Comparison of ENCODE assay signal across 19 mouse cellular contexts in the genomic region with DNA sequence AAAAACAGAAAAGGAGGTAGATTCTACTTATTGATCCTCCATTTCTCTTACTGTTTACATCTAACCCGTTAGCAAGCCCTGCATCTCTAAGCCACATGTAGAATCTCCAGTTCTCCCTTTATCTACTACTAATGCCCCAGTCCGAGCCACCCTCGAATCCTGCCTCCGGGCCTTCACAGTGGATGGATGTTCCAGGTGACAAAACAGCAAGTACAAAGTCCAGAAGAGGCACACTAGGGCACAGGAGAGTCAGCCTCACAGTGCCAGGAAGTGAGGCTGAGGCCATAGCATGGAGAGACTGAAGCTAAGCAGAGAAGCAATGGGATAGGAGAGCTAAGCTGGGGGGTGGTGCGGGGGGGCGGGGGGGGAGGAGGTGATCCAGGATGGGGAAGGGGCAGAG. TPM values are rescaled to one million over a fixed set of nuclear protein-coding genes. Genes with fewer than 3 reads are reported as not detected.
DNase-seq lines count a peak whose midpoint lies in the region; ATAC-seq and TF ChIP-seq lines count a peak whose summit lies in the region.
"Had no signal": no experiment of that assay in that cellular context is flagged by ENCODE, and none has a peak within 500 bp of the region (broad histone marks: within the 10 kb centered on the region; RNA-seq: fewer than 3 reads in every experiment).

No protein-coding gene starts in this region.

- TF ChIP-seq CTCF in liver, postnatal 0 days (IDR thresholded peaks at IDR 0.05; ENCODE audit: low read depth), result no peak

- no peak overlapping the region for H3K4me2 ChIP-seq in kidney, embryonic 14.5 days (replicated peaks; ENCODE audit: low read depth, low read length)
- H3K4me2 ChIP-seq in intestine, embryonic 15.5 days (replicated peaks), result no peak overlapping the region
- no peak overlapping the region for H3K4me2 ChIP-seq in liver, postnatal 0 days (ENCODE audit: low read depth, low read length)
- H3K4me2 ChIP-seq in hindbrain, embryonic 14.5 days (replicated peaks), result no peak overlapping the region
- H3K4me2 ChIP-seq: forebrain, embryonic 15.5 days; heart, embryonic 11.5 days; lung, embryonic 14.5 days; midbrain, embryonic 12.5 days had no signal

- DNase-seq in kidney, adult 11 months, result peak; percentile 78
- DNase-seq in kidney, adult 9 months, result peak; percentile 87
- DNase-seq in liver, postnatal 0 days, result no peak
- no peak for DNase-seq in frontal cortex, postnatal 10 days (ENCODE audit: low spot score in 2 of 2)
- no peak for DNase-seq in hindbrain, embryonic 14.5 days (ENCODE audit: low spot score)
- DNase-seq: adrenal gland, postnatal 25 days; cerebellum, adult 9-10 months; heart, postnatal 4 days; lung, embryonic 14.5 days; thymus, postnatal 25 days had no signal

- no peak for ATAC-seq in kidney, embryonic 14.5 days (ENCODE audit: low FRiP score, low TSS enrichment)
- ATAC-seq in intestine, embryonic 15.5 days, result peak; percentile 65
- peak; percentile 86 for ATAC-seq in liver, postnatal 0 days
- no peak for ATAC-seq in hindbrain, embryonic 14.5 days (ENCODE audit: low FRiP score)
- ATAC-seq in erythroid progenitor cell, adult 5-6 weeks (replicated peaks; ENCODE audit: low FRiP score, poor library complexity, severe bottlenecking), result no peak
- ATAC-seq: forebrain, embryonic 15.5 days; hindbrain, postnatal 0 days had no signal

- H3K4me3 ChIP-seq in kidney, embryonic 14.5 days (ENCODE audit: low read length), result no peak overlapping the region
- no peak overlapping the region for H3K4me3 ChIP-seq in intestine, embryonic 15.5 days (replicated peaks)
- no peak overlapping the region for H3K4me3 ChIP-seq in liver, postnatal 0 days (ENCODE audit: low read depth, low read length)
- no peak overlapping the region for H3K4me3 ChIP-seq in hindbrain, embryonic 14.5 days (replicated peaks; ENCODE audit: low read length)
- H3K4me3 ChIP-seq: forebrain, embryonic 15.5 days; layer of hippocampus, adult 2 months; midbrain, embryonic 12.5 days had no signal

- 80% methylated on average over 6 of the region's 6 CpGs for WGBS in kidney, embryonic 14.5 days
- WGBS in intestine, embryonic 15.5 days, result 75% methylated on average over 6 of the region's 6 CpGs
- 69% methylated on average over 6 of the region's 6 CpGs for WGBS in liver, postnatal 0 days (ENCODE audit: insufficient replicate concordance)
- 85% methylated on average over 6 of the region's 6 CpGs for WGBS in hindbrain, embryonic 14.5 days

- H3K9ac ChIP-seq in kidney, embryonic 14.5 days (ENCODE audit: low read depth, low read length), result no peak overlapping the region
- H3K9ac ChIP-seq in intestine, embryonic 15.5 days, result no peak overlapping the region
- no peak overlapping the region for H3K9ac ChIP-seq in liver, postnatal 0 days (replicated peaks)
- H3K9ac ChIP-seq in hindbrain, embryonic 14.5 days, result no peak overlapping the region
- H3K9ac ChIP-seq: forebrain, embryonic 15.5 days; lung, embryonic 14.5 days; midbrain, embryonic 12.5 days had no signal

- H3K36me3 ChIP-seq in kidney, embryonic 14.5 days (ENCODE audit: control insufficient read depth, insufficient read depth, low read length), result no peaks in the 10 kb centered on the region
- H3K36me3 ChIP-seq in intestine, embryonic 15.5 days, result no peaks in the 10 kb centered on the region
- no peaks in the 10 kb centered on the region for H3K36me3 ChIP-seq in liver, postnatal 0 days (replicated peaks; ENCODE audit: insufficient read depth, low read length)
- no peaks in the 10 kb centered on the region for H3K36me3 ChIP-seq in hindbrain, embryonic 14.5 days (replicated peaks; ENCODE audit: control insufficient read depth, insufficient read depth)
- H3K36me3 ChIP-seq: forebrain, embryonic 15.5 days; midbrain, embryonic 12.5 days had no signal

- H3K4me1 ChIP-seq in kidney, embryonic 14.5 days (ENCODE audit: control insufficient read depth, insufficient read depth, low read length), result peaks cover 14% of the 10 kb centered on the region; the same call in 1 of the 2 replicates
- H3K4me1 ChIP-seq in intestine, embryonic 15.5 days (replicated peaks), result peaks cover 17% of the 10 kb centered on the region
- peaks cover 19% of the 10 kb centered on the region for H3K4me1 ChIP-seq in liver, postnatal 0 days (ENCODE audit: insufficient read depth)
- peaks cover 3% of the 10 kb centered on the region; the same call in 1 of the 2 replicates for H3K4me1 ChIP-seq in hindbrain, embryonic 14.5 days (replicated peaks; ENCODE audit: control insufficient read depth, insufficient read depth, low read length)

- no peak for TF ChIP-seq EP300 in liver, postnatal 0 days (IDR thresholded peaks at IDR 0.05; ENCODE audit: low read depth)

- no peaks in the 10 kb centered on the region for H3K9me3 ChIP-seq in kidney, embryonic 14.5 days (ENCODE audit: control insufficient read depth, low read length)
- H3K9me3 ChIP-seq in intestine, embryonic 15.5 days, result no peaks in the 10 kb centered on the region
- H3K9me3 ChIP-seq in liver, postnatal 0 days (ENCODE audit: low read length), result no peaks in the 10 kb centered on the region
- H3K9me3 ChIP-seq in hindbrain, embryonic 14.5 days (ENCODE audit: control insufficient read depth, low read length), result no peaks in the 10 kb centered on the region
- H3K9me3 ChIP-seq: forebrain, embryonic 15.5 days; midbrain, embryonic 12.5 days had no signal

- no peaks in the 10 kb centered on the region for H3K27me3 ChIP-seq in kidney, embryonic 14.5 days (ENCODE audit: control insufficient read depth, insufficient read depth, low read length)
- H3K27me3 ChIP-seq in intestine, embryonic 15.5 days (replicated peaks), result no peaks in the 10 kb centered on the region
- H3K27me3 ChIP-seq in liver, postnatal 0 days (ENCODE audit: insufficient read depth, low read length), result no peaks in the 10 kb centered on the region
- H3K27me3 ChIP-seq in hindbrain, embryonic 14.5 days (ENCODE audit: control insufficient read depth, insufficient read depth, low read length), result no peaks in the 10 kb centered on the region
- H3K27me3 ChIP-seq: forebrain, embryonic 15.5 days had no signal

- H3K27ac ChIP-seq in kidney, embryonic 14.5 days (ENCODE audit: low read depth, low read length), result no peak overlapping the region
- no peak overlapping the region for H3K27ac ChIP-seq in intestine, embryonic 15.5 days
- peak overlapping the region; percentile 59 for H3K27ac ChIP-seq in liver, postnatal 0 days (ENCODE audit: low read depth)
- no peak overlapping the region for H3K27ac ChIP-seq in hindbrain, embryonic 14.5 days
- H3K27ac ChIP-seq: forebrain, embryonic 15.5 days; hindbrain, postnatal 0 days; layer of hippocampus, adult 2 months; midbrain, embryonic 12.5 days had no signal

RNA-seq across cellular contexts. Expression of a gene that starts 2.8 kb away (rescaled TPM):
- polyA plus RNA-seq in kidney, embryonic 14.5 days (2014; fragmentation: Nextera tagmentation; extraction: Ambion mirVana), result 6.9 and 8.6 TPM in 2 replicates
- polyA plus RNA-seq in intestine, embryonic 15.5 days (2015; fragmentation: Nextera tagmentation; extraction: Ambion mirVana), result 6.6 and 7.0 TPM in 2 replicates
- 2.8 and 3.6 TPM in 2 replicates for polyA plus RNA-seq in liver, postnatal 0 days (2015; fragmentation: Nextera tagmentation; extraction: Ambion mirVana)
- polyA plus RNA-seq in hindbrain, embryonic 14.5 days (2014; fragmentation: Nextera tagmentation; extraction: Ambion mirVana), result 4.2 and 5.0 TPM in 2 replicates
- total RNA-seq in erythroid progenitor cell, adult 5-6 weeks (2015; ENCODE audit: low replicate concordance), result 1.3 and 7.2 TPM in 2 replicates
- total RNA-seq in erythroid progenitor cell, adult 5-6 weeks (2017; ENCODE audit: low replicate concordance), result not detected in 2 replicates

RNA-seq across cellular contexts. Expression of a gene that starts 3.0 kb away (rescaled TPM):
- 4.6 and 4.9 TPM in 2 replicates for polyA plus RNA-seq in kidney, embryonic 14.5 days (2014; fragmentation: Nextera tagmentation; extraction: Ambion mirVana)
- 2.6 and 3.1 TPM in 2 replicates for polyA plus RNA-seq in intestine, embryonic 15.5 days (2015; fragmentation: Nextera tagmentation; extraction: Ambion mirVana)
- 1.1 and 1.4 TPM in 2 replicates for polyA plus RNA-seq in liver, postnatal 0 days (2015; fragmentation: Nextera tagmentation; extraction: Ambion mirVana)
- 1.1 and 2.6 TPM in 2 replicates for polyA plus RNA-seq in hindbrain, embryonic 14.5 days (2014; fragmentation: Nextera tagmentation; extraction: Ambion mirVana)
- 1.8 TPM in 1 of 2 replicates, not detected in the other for total RNA-seq in erythroid progenitor cell, adult 5-6 weeks (2015; ENCODE audit: low replicate concordance)
- total RNA-seq in erythroid progenitor cell, adult 5-6 weeks (2017; ENCODE audit: low replicate concordance), result 6.4 and 9.4 TPM in 2 replicates

RNA-seq across cellular contexts. Expression of a gene that starts 7.3 kb away (rescaled TPM):
- 0.34 and 0.60 TPM in 2 replicates for polyA plus RNA-seq in kidney, embryonic 14.5 days (2014; fragmentation: Nextera tagmentation; extraction: Ambion mirVana)
- polyA plus RNA-seq in intestine, embryonic 15.5 days (2015; fragmentation: Nextera tagmentation; extraction: Ambion mirVana), result 0.33 and 0.54 TPM in 2 replicates
- 0.46 and 0.83 TPM in 2 replicates for polyA plus RNA-seq in liver, postnatal 0 days (2015; fragmentation: Nextera tagmentation; extraction: Ambion mirVana)
- 0.20 and 0.55 TPM in 2 replicates for polyA plus RNA-seq in hindbrain, embryonic 14.5 days (2014; fragmentation: Nextera tagmentation; extraction: Ambion mirVana)
- total RNA-seq in erythroid progenitor cell, adult 5-6 weeks (2015; ENCODE audit: low replicate concordance), result 3.2 TPM in 1 of 2 replicates, not detected in the other
- total RNA-seq in erythroid progenitor cell, adult 5-6 weeks (2017; ENCODE audit: low replicate concordance), result 4.1 TPM in 1 of 2 replicates, not detected in the other
- polyA plus RNA-seq: heart, embryonic 11.5 days; limb, embryonic 11.5 days had no signal

RNA-seq across cellular contexts. Expression of a gene that starts 11.0 kb away (rescaled TPM):
- 95.2 and 102 TPM in 2 replicates for polyA plus RNA-seq in kidney, embryonic 14.5 days (2014; fragmentation: Nextera tagmentation; extraction: Ambion mirVana)
- 62.1 and 63.9 TPM in 2 replicates for polyA plus RNA-seq in intestine, embryonic 15.5 days (2015; fragmentation: Nextera tagmentation; extraction: Ambion mirVana)
- 14.5 and 15.2 TPM in 2 replicates for polyA plus RNA-seq in liver, postnatal 0 days (2015; fragmentation: Nextera tagmentation; extraction: Ambion mirVana)
- 96.2 and 99.2 TPM in 2 replicates for polyA plus RNA-seq in hindbrain, embryonic 14.5 days (2014; fragmentation: Nextera tagmentation; extraction: Ambion mirVana)
- 32.3 and 41.8 TPM in 2 replicates for total RNA-seq in erythroid progenitor cell, adult 5-6 weeks (2015; ENCODE audit: low replicate concordance)
- total RNA-seq in erythroid progenitor cell, adult 5-6 weeks (2017; ENCODE audit: low replicate concordance), result 24.8 and 43.4 TPM in 2 replicates

RNA-seq across cellular contexts. Expression of a gene that starts 20.6 kb away (rescaled TPM):
- polyA plus RNA-seq in kidney, embryonic 14.5 days (2014; fragmentation: Nextera tagmentation; extraction: Ambion mirVana), result 729 and 1,177 TPM in 2 replicates
- polyA plus RNA-seq in intestine, embryonic 15.5 days (2015; fragmentation: Nextera tagmentation; extraction: Ambion mirVana), result 517 and 559 TPM in 2 replicates
- polyA plus RNA-seq in liver, postnatal 0 days (2015; fragmentation: Nextera tagmentation; extraction: Ambion mirVana), result 199 and 203 TPM in 2 replicates
- polyA plus RNA-seq in hindbrain, embryonic 14.5 days (2014; fragmentation: Nextera tagmentation; extraction: Ambion mirVana), result 559 and 579 TPM in 2 replicates
- total RNA-seq in erythroid progenitor cell, adult 5-6 weeks (2015; ENCODE audit: low replicate concordance), result 233 and 247 TPM in 2 replicates
- total RNA-seq in erythroid progenitor cell, adult 5-6 weeks (2017; ENCODE audit: low replicate concordance), result 229 and 230 TPM in 2 replicates

Comparison
In these comparisons a context has a peak if more than half of its experiments do, and no peak if none do; other contexts are left out.
1. DNase-seq: peak in kidney, adult 11 months (single experiment) and kidney, adult 9 months (single experiment); none in liver, postnatal 0 days (single experiment), frontal cortex, postnatal 10 days (0 of 2) and hindbrain, embryonic 14.5 days (single experiment).
2. ATAC-seq: peak in intestine, embryonic 15.5 days (single experiment) and liver, postnatal 0 days (single experiment); none in kidney, embryonic 14.5 days (single experiment), hindbrain, embryonic 14.5 days (single experiment) and erythroid progenitor cell, adult 5-6 weeks (single experiment).